Mouse (Mus musculus): ENCODE data around the gene Pitpnm1. TPM values are rescaled to one million over a fixed set of nuclear protein-coding genes. Genes with fewer than 3 reads are reported as not detected.

The Pitpnm1 gene
- polyA plus RNA-seq, 1 experiment = 42.3 TPM

GRCm38 (mm10) chr19:4163543-4163887 lies 63.7 kb downstream of the Pitpnm1 start:
- H3K4me2 ChIP-seq (ENCODE audit: low read depth) = peak overlapping the region; percentile 96

More at GRCm38 (mm10) chr19:4163543-4163887, 63.7 kb downstream of the Pitpnm1 start:
- TF ChIP-seq POLR2AphosphoS2 (IDR thresholded peaks at IDR 0.05; ENCODE audit: insufficient read length, low read depth) = no peak
- no peak for TF ChIP-seq E2F4 (IDR thresholded peaks at IDR 0.05; ENCODE audit: insufficient read depth)
- no peak for TF ChIP-seq TCF12 (IDR thresholded peaks at IDR 0.05; ENCODE audit: insufficient read depth, poor library complexity, severe bottlenecking)
- no peak for TF ChIP-seq MYOD1 (IDR thresholded peaks at IDR 0.05; ENCODE audit: control insufficient read depth in 1 of 3, insufficient read length in 2 of 3, low read depth in 2 of 3)
- no peak for TF ChIP-seq USF1 (IDR thresholded peaks at IDR 0.05; ENCODE audit: low read depth)
- no peak for TF ChIP-seq TCF3 (IDR thresholded peaks at IDR 0.05; ENCODE audit: insufficient read length, low read depth)
- TF ChIP-seq SRF (IDR thresholded peaks at IDR 0.05; ENCODE audit: control insufficient read depth, insufficient read length, low read depth) = no peak
- TF ChIP-seq CEBPB (IDR thresholded peaks at IDR 0.05; ENCODE audit: insufficient read depth, poor library complexity, severe bottlenecking) = no peak
- no peak for TF ChIP-seq MAX (IDR thresholded peaks at IDR 0.05; ENCODE audit: low read depth)
- H3K27me3 ChIP-seq (ENCODE audit: control insufficient read depth, insufficient read depth, insufficient read length) = no peaks in the 10 kb centered on the region
- peak overlapping the region; percentile 54 for H3K4me3 ChIP-seq
- peaks cover 13% of the 10 kb centered on the region for H3K79me2 ChIP-seq (ENCODE audit: control insufficient read depth, insufficient read depth)
- peak overlapping the region; percentile 64 for H3ac ChIP-seq (ENCODE audit: control insufficient read depth, insufficient read length)
- H3K36me3 ChIP-seq (ENCODE audit: control insufficient read depth, insufficient read depth) = peaks cover 10% of the 10 kb centered on the region

Other genes with a start within 250 kb of the Pitpnm1 start
- gene Chka, start 248.2 kb upstream of the Pitpnm1 start, polyA plus RNA-seq (2012; fragmentation: generic; extraction: Trizol) = 35.5 TPM
- gene Tcirg1, start 192.9 kb upstream of the Pitpnm1 start, polyA plus RNA-seq (2012; fragmentation: generic; extraction: Trizol) = 50.9 TPM
- 482 TPM for gene Ndufs8, start 187.2 kb upstream of the Pitpnm1 start, polyA plus RNA-seq (2012; fragmentation: generic; extraction: Trizol)
- 51.8 TPM for gene Aldh3b1, start 170.2 kb upstream of the Pitpnm1 start, polyA plus RNA-seq (2012; fragmentation: generic; extraction: Trizol)
- 4.0 TPM for gene Unc93b1, start 164.8 kb upstream of the Pitpnm1 start, polyA plus RNA-seq (2012; fragmentation: generic; extraction: Trizol)
- 1.2 TPM for gene Aldh3b3, start 141.4 kb upstream of the Pitpnm1 start, polyA plus RNA-seq (2012; fragmentation: generic; extraction: Trizol)
- 0.11 TPM for gene Aldh3b2, start 127.7 kb upstream of the Pitpnm1 start, polyA plus RNA-seq (2012; fragmentation: generic; extraction: Trizol)
- gene Acy3, start 113.4 kb upstream of the Pitpnm1 start, polyA plus RNA-seq (2012; fragmentation: generic; extraction: Trizol) = 6.3 TPM
- gene Tbx10, start 107.2 kb upstream of the Pitpnm1 start, polyA plus RNA-seq (2012; fragmentation: generic; extraction: Trizol) = 0.04 TPM
- 36.9 TPM for gene Nudt8, start 99.4 kb upstream of the Pitpnm1 start, polyA plus RNA-seq (2012; fragmentation: generic; extraction: Trizol)
- 0.50 TPM for gene Gm49405, start 99.4 kb upstream of the Pitpnm1 start, polyA plus RNA-seq (2012; fragmentation: generic; extraction: Trizol)
- gene Doc2g, start 96.7 kb upstream of the Pitpnm1 start, polyA plus RNA-seq (2012; fragmentation: generic; extraction: Trizol) = 2.5 TPM
- gene Ndufv1, start 87.2 kb upstream of the Pitpnm1 start, polyA plus RNA-seq (2012; fragmentation: generic; extraction: Trizol) = 405 TPM
- 768 TPM for gene Gstp1, start 62.0 kb upstream of the Pitpnm1 start, polyA plus RNA-seq (2012; fragmentation: generic; extraction: Trizol)
- 6.7 TPM for gene Gstp2, start 54.0 kb upstream of the Pitpnm1 start, polyA plus RNA-seq (2012; fragmentation: generic; extraction: Trizol)
- gene Gstp3, start 40.4 kb upstream of the Pitpnm1 start, polyA plus RNA-seq (2012; fragmentation: generic; extraction: Trizol) = 0.25 TPM
- not detected for gene Cabp2, start 18.4 kb upstream of the Pitpnm1 start, polyA plus RNA-seq (2012; fragmentation: generic; extraction: Trizol)
- 148 TPM for gene Cdk2ap2, start 2.8 kb upstream of the Pitpnm1 start, polyA plus RNA-seq (2012; fragmentation: generic; extraction: Trizol)
- gene Aip, start 25.9 kb downstream of the Pitpnm1 start, polyA plus RNA-seq (2012; fragmentation: generic; extraction: Trizol) = 250 TPM
- not detected for gene Gpr152, start 39.8 kb downstream of the Pitpnm1 start, polyA plus RNA-seq (2012; fragmentation: generic; extraction: Trizol)
- 0.10 TPM for gene Cabp4, start 44.0 kb downstream of the Pitpnm1 start, polyA plus RNA-seq (2012; fragmentation: generic; extraction: Trizol)
- gene Coro1b, start 48.6 kb downstream of the Pitpnm1 start, polyA plus RNA-seq (2012; fragmentation: generic; extraction: Trizol) = 238 TPM
- 4.9 TPM for gene Ptprcap, start 53.6 kb downstream of the Pitpnm1 start, polyA plus RNA-seq (2012; fragmentation: generic; extraction: Trizol)
- gene Rps6kb2, start 63.4 kb downstream of the Pitpnm1 start, polyA plus RNA-seq (2012; fragmentation: generic; extraction: Trizol) = 42.0 TPM
- gene Carns1, start 75.5 kb downstream of the Pitpnm1 start, polyA plus RNA-seq (2012; fragmentation: generic; extraction: Trizol) = 8.2 TPM
- gene Tbc1d10c, start 91.3 kb downstream of the Pitpnm1 start, polyA plus RNA-seq (2012; fragmentation: generic; extraction: Trizol) = 0.67 TPM
- 702 TPM for gene Ppp1ca, start 92.1 kb downstream of the Pitpnm1 start, polyA plus RNA-seq (2012; fragmentation: generic; extraction: Trizol)
- 16.7 TPM for gene Rad9a, start 101.7 kb downstream of the Pitpnm1 start, polyA plus RNA-seq (2012; fragmentation: generic; extraction: Trizol)
- 11.5 TPM for gene Clcf1, start 114.2 kb downstream of the Pitpnm1 start, polyA plus RNA-seq (2012; fragmentation: generic; extraction: Trizol)
- not detected for gene AC109138.7, start 114.4 kb downstream of the Pitpnm1 start, polyA plus RNA-seq (2012; fragmentation: generic; extraction: Trizol)
- gene Pold4, start 131.9 kb downstream of the Pitpnm1 start, polyA plus RNA-seq (2012; fragmentation: generic; extraction: Trizol) = 166 TPM
- 0.17 TPM for gene Ssh3, start 169.2 kb downstream of the Pitpnm1 start, polyA plus RNA-seq (2012; fragmentation: generic; extraction: Trizol)
- gene Ankrd13d, start 183.1 kb downstream of the Pitpnm1 start, polyA plus RNA-seq (2012; fragmentation: generic; extraction: Trizol) = 1.7 TPM
- gene Grk2, start 206.2 kb downstream of the Pitpnm1 start, polyA plus RNA-seq (2012; fragmentation: generic; extraction: Trizol) = 56.3 TPM